Mouse (Mus musculus) testis, adult 2 months (tissue): ENCODE data around the gene Tuba4a.
A peak's percentile ranks its signal among the peaks of the same experiment; 100 is the strongest.

Source experiments
- CTCF ChIP-seq: fragments of 200-500 bp; IDR thresholded peaks from 2 replicates; pipeline ENCODE4 v1.5.1; 2012; ENCODE audit warnings: low read depth, mild to moderate bottlenecking, inconsistent platforms, low read length, moderate library complexity; ENCODE audit not compliant: control insufficient read depth, insufficient read depth, insufficient replicate concordance
- POLR2A ChIP-seq: fragments of 200-500 bp; IDR thresholded peaks from 2 replicates; pipeline ENCODE4 v1.6.1; 2012; ENCODE audit warnings: low read depth, mild to moderate bottlenecking, inconsistent platforms, low read length, moderate library complexity; ENCODE audit not compliant: control insufficient read depth

DNA sequence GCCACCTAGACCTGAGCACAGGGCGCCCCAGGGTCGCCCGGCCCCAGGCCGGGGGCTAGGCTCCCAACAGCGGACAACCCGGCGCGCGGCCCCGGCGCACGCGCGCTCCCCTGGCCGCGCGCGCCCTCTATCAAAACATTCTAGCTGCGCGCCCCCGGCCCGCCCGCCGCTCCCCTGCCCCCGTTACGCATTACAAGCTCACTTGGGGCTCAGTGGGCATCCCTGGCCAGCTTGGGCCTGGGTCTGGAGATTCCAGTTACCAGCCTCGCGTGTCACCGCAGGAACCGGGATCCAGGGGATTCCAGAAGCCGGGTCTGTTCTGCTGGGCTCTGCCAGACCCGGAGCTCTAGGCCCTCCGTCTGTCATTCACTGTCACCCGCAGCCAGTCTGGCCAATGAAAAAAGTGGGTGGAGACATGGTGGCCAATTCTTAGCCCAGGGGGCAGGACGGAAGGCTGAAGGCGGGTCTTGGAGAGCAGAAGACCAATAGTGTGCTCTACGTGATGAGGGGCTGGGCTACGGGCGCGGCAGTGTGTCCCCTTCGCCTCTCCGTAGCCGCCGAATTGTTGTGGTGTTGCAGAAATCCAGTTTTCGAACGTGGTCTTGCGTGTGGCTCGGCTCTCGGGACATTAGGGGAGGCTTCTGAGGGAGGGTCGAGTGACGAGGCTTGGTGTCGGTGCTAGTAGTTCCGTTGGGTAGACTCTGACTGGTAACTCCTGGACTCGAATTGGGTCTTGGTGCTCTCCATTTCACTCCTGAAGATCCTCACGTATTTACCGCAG, 27.9 kb downstream of the Tuba4a start, which contains the start of the genes Ankzf1 and Atg9a:
- no peak for TF ChIP-seq CTCF
- TF ChIP-seq POLR2A: peak; percentile 63; the same call in 1 of the 2 replicates
